Mouse (Mus musculus) thymus, adult 2 months (tissue): Measurements from ENCODE around the gene Kras.

Experiments used
- CTCF ChIP-seq: fragments of 200-500 bp; IDR thresholded peaks from 2 replicates; pipeline ENCODE4 v1.5.1; 2012; ENCODE audit warnings: mild to moderate bottlenecking, control low read depth, low read length, moderate library complexity, borderline replicate concordance; ENCODE audit not compliant: control insufficient read depth, poor library complexity, insufficient read depth; ENCODE audit errors: extremely low read depth
- POLR2A ChIP-seq: fragments of 200-500 bp; IDR thresholded peaks from 2 replicates; pipeline ENCODE4 v1.6.1; 2012; ENCODE audit warnings: mild to moderate bottlenecking, low read length, control low read depth, moderate library complexity; ENCODE audit not compliant: control insufficient read depth, poor library complexity, insufficient read depth; ENCODE audit errors: extremely low read depth

- TF ChIP-seq CTCF (no peak), POLR2A (no peak)
Measured at GRCm38 (mm10) chr6:145277138-145277763, 27.2 kb upstream of the Kras start.
